ENCODE assay signal across 10 mouse cellular contexts in the genomic region with DNA sequence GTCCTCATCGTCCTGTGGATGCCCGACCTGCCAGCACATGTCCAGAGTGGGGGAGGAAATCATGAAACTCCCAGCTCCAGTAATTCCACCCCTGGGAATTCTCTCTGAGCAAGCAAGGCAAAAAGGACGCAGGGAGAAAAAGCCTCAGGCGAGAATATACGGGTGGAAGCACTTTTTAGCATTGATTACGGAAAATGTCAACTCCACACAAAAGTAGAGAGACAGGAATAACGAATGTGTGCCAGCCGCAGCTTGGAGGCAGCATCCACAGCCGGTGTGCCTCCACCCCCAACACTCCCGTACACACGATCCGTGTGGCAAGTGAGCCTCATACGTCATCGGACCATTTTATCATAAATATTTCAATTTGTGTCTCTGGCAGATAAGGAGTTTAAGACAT.
DNase-seq lines count a peak whose midpoint lies in the region; ATAC-seq and TF ChIP-seq lines count a peak whose summit lies in the region.
"Had no signal": no experiment of that assay in that cellular context is flagged by ENCODE, and none has a peak within 500 bp of the region (broad histone marks: within the 10 kb centered on the region; RNA-seq: fewer than 3 reads in every experiment).

No protein-coding gene starts in this region.

- peaks cover 11% of the 10 kb centered on the region for H3K27me3 ChIP-seq in myocyte (ENCODE audit: control insufficient read depth, insufficient read depth, insufficient read length)

- intact Hi-C loops in heart, postnatal 10 days (cut with DNase I): loop anchor here (5.0 to 10.0 kb wide), 2 partner anchors 164 to 302 kb away; no protein-coding TSS in a partner anchor
- intact Hi-C loops in heart, postnatal 36 days (cut with DNase I): loop anchor here (5.0 kb wide), 2 partner anchors 113 to 312 kb away; no protein-coding TSS in a partner anchor

- H3K79me2 ChIP-seq in myocyte (ENCODE audit: control insufficient read depth, insufficient read depth): no peaks in the 10 kb centered on the region

- peak; percentile 25 for DNase-seq in adrenal gland, postnatal 10 days
- no peak for DNase-seq in adrenal gland, postnatal 36 days
- DNase-seq in heart, postnatal 10 days: peak; percentile 42 to 43
- DNase-seq in heart, postnatal 36 days: no peak
- peak; percentile 34 to 39 for DNase-seq in cerebellum, postnatal 36 days
- no peak for DNase-seq in kidney, postnatal 36 days
- DNase-seq: liver, embryonic 13.5 days had no signal

- no peak for ATAC-seq in erythroid progenitor cell, adult 5-6 weeks (replicated peaks; ENCODE audit: low FRiP score, poor library complexity, severe bottlenecking)

- H3K4me2 ChIP-seq in myocyte (ENCODE audit: low read depth): peak overlapping the region; percentile 75
- H3K4me2 ChIP-seq: liver, embryonic 13.5 days had no signal

- no peak for TF ChIP-seq POLR2A in myocyte (IDR thresholded peaks at IDR 0.05; ENCODE audit: insufficient read length, low read depth)

- H3K4me3 ChIP-seq in myocyte: no peak overlapping the region
- H3K4me3 ChIP-seq: forebrain, embryonic 10.5 days; liver, embryonic 13.5 days had no signal

- H3K36me3 ChIP-seq in myocyte (ENCODE audit: control insufficient read depth, insufficient read depth): no peaks in the 10 kb centered on the region
- H3K36me3 ChIP-seq: forebrain, embryonic 10.5 days; liver, embryonic 13.5 days had no signal

- H3ac ChIP-seq in myocyte (ENCODE audit: control insufficient read depth, insufficient read length): no peak overlapping the region

TF ChIP-seq in myocyte, 11 proteins besides CTCF, POLR2A, EP300 and RAD21:
- TF ChIP-seq USF1 (IDR thresholded peaks at IDR 0.05; ENCODE audit: low read depth) (no peak), E2F4 (IDR thresholded peaks at IDR 0.05; ENCODE audit: insufficient read depth) (no peak), MYOG (IDR thresholded peaks at IDR 0.05; ENCODE audit: control insufficient read depth in 1 of 3, insufficient read depth in 1 of 3, insufficient read length in 2 of 3, low read depth in 2 of 3) (peak in 2 of 3 experiments; percentile 17 to 28), REST (IDR thresholded peaks at IDR 0.05; ENCODE audit: insufficient read depth, insufficient read length) (no peak), MYOD1 (IDR thresholded peaks at IDR 0.05; ENCODE audit: control insufficient read depth in 1 of 3, insufficient read length in 2 of 3, low read depth in 2 of 3) (peak in 2 of 3 experiments; percentile 32 to 51), POLR2AphosphoS2 (IDR thresholded peaks at IDR 0.05; ENCODE audit: insufficient read length, low read depth) (no peak), CEBPB (IDR thresholded peaks at IDR 0.05; ENCODE audit: insufficient read depth, poor library complexity, severe bottlenecking) (no peak), MAX (IDR thresholded peaks at IDR 0.05; ENCODE audit: low read depth) (no peak), TCF3 (IDR thresholded peaks at IDR 0.05; ENCODE audit: insufficient read length, low read depth) (peak; percentile 17), SRF (IDR thresholded peaks at IDR 0.05; ENCODE audit: control insufficient read depth, insufficient read length, low read depth) (no peak), TCF12 (IDR thresholded peaks at IDR 0.05; ENCODE audit: insufficient read depth, poor library complexity, severe bottlenecking) (no peak)
TF ChIP-seq in myocyte: peak in this region for 3.

Comparison
In these comparisons a context has a peak if more than half of its experiments do, and no peak if none do; other contexts are left out.
1. DNase-seq: peak in adrenal gland, postnatal 10 days (single experiment), heart, postnatal 10 days (2 of 2) and cerebellum, postnatal 36 days (2 of 2); none in adrenal gland, postnatal 36 days (0 of 2), heart, postnatal 36 days (0 of 2) and kidney, postnatal 36 days (0 of 2).